Mouse (Mus musculus): ENCODE data around the gene Ung. TPM values are rescaled to one million over a fixed set of nuclear protein-coding genes. Genes with fewer than 3 reads are reported as not detected.

Gene Ung
- polyA plus RNA-seq, 1 experiment from 2014 or later = 37.3 TPM

DNA sequence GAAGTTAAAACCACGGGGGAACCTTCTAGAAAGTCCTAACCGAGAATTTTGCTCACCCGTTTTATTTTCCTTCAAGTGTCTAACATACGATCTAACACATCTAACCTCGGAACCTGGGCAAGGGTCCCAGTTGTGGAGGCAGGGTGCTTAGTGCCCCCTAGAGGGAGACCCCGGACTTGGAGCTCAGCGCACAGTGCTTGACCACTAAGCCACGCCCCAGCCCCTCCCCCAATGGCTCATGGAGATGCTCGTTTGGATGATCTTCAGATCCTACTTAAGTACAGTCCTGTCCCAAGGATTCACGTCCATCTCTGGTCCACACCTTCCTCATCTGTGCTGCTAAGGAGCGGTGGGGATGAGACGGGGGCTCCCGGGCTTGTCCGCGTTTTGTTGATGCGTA lies 44.5 kb downstream of the Ung start:
- no peaks in the 10 kb centered on the region for H3K27me3 ChIP-seq
- peak overlapping the region; percentile 89 for H3K4me2 ChIP-seq
- H3K9ac ChIP-seq = 0 out of 2 replicates have a peak overlapping the region, but pooled peaks have one; percentile 6
- H3K36me3 ChIP-seq = no peaks in the 10 kb centered on the region
- 15% methylated on average over 16 of the region's 16 CpGs for WGBS
- H3K27ac ChIP-seq = peak overlapping the region; percentile 87
- peak overlapping the region; percentile 14 for H3K4me3 ChIP-seq
- no peak for ATAC-seq (replicated peaks; ENCODE audit: insufficient number of reproducible peaks, insufficient read depth, low FRiP score, low read depth)
- H3K9me3 ChIP-seq (replicated peaks) = no peaks in the 10 kb centered on the region
- peaks cover 33% of the 10 kb centered on the region for H3K4me1 ChIP-seq (replicated peaks)

DNA sequence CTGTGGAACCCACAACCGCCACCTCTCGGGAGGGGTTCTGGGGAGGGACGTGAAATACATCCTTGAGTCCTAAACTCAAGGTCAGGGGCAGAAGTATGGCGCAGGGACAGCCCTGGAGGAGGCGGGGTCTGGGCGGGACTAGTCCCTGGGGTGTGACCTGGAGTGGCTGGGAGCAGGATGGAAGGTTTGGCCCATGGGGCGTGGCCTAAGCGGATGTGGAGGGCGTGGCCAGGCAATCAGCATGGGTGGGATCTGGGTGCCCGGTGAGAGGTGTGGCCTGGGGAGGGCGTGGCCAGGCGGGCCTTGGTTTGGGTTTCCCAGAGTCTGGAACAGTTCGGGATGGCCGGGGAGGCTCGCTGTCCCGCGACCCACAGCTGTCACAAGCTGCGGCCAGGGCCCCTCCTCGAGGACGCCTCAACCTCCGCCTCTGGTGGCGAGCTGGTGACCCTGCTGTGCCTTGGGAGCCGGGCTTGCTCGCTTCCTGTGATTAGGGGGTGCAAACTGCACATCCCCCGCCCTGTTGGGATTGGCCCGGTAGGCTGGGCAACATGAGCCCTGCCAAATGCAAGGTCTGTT lies 45.5 kb downstream of the Ung start:
- no peaks in the 10 kb centered on the region for H3K27me3 ChIP-seq
- peak overlapping the region; percentile 87 for H3K27ac ChIP-seq
- peak overlapping the region; percentile 66 for H3K9ac ChIP-seq
- WGBS = under 1% methylated on average over 26 of the region's 26 CpGs
- no peaks in the 10 kb centered on the region for H3K36me3 ChIP-seq
- peak overlapping the region; percentile 64 for H3K4me3 ChIP-seq
- peaks cover 35% of the 10 kb centered on the region for H3K4me1 ChIP-seq (replicated peaks)
- H3K4me2 ChIP-seq = peak overlapping the region; percentile 89
- peak; percentile 98 for ATAC-seq (replicated peaks; ENCODE audit: insufficient number of reproducible peaks, insufficient read depth, low FRiP score, low read depth)
- no peaks in the 10 kb centered on the region for H3K9me3 ChIP-seq (replicated peaks)

- Histone ChIP-seq H3K4me1 (replicated peaks) (peaks cover 35% of the 10 kb centered on the region), H3K4me2 (peak overlapping the region; percentile 89), H3K36me3 (no peaks in the 10 kb centered on the region), H3K9me3 (replicated peaks) (no peaks in the 10 kb centered on the region), H3K4me3 (peak overlapping the region; percentile 64), H3K27me3 (no peaks in the 10 kb centered on the region), H3K27ac (peak overlapping the region; percentile 87), H3K9ac (peak overlapping the region; percentile 66)
- no peak for ATAC-seq (replicated peaks; ENCODE audit: insufficient number of reproducible peaks, insufficient read depth, low FRiP score, low read depth)
- WGBS = 66% methylated on average over 8 of the region's 8 CpGs
These were observed 46.6 kb downstream of the Ung start for GRCm38 (mm10) chr5:114176548-114177400.

DNA sequence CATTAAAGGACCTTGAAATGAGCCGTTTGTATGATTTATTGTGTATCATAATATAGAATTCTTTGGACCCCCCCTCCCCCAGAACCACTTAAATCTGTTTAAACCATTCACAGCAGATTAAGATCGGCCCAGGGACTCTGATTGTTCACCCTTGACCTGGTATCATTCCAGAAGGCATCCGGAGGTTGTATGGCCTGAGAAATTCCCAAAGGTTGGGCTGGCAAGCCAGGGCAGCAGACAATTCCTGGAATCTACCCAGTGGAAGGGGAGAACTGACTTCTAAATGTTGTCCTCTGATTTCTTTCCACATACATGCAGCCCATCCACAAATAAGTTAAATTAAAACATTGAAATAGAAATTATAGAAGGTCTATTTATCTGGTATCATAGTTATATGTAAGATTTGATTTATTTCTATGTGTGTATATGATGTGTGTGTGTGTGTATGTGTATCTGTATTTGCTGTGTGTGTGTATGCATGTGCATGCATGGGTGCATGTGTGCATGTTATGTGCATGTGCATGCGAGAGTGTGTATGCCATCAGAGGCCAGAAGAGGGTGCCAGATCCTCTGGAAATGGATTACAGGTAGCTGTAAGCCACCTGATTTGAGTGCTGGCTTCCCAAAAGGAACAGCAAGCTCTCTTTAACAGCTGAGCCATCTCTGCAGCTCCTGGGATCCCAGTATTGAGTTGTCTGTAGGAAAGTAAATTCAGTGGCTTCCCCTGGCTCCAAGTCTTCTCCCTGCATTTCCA lies 48.0 kb downstream of the Ung start:
- whole genome bisulfite sequencing = 80% methylated on average over 4 of the region's 4 CpGs

GRCm38 (mm10) chr5:114179541-114179940 lies 49.4 kb downstream of the Ung start:
- no peak overlapping the region for H3K4me3 ChIP-seq
- no peak overlapping the region for H3K27ac ChIP-seq
- no peaks in the 10 kb centered on the region for H3K9me3 ChIP-seq (replicated peaks)

More for the DNA sequence above, 48.0 kb downstream of the Ung start:
- no peak for ATAC-seq (replicated peaks; ENCODE audit: insufficient number of reproducible peaks, insufficient read depth, low FRiP score, low read depth)
- Histone ChIP-seq H3K36me3 (no peaks in the 10 kb centered on the region), H3K4me3 (no peak overlapping the region), H3K27ac (no peak overlapping the region), H3K4me1 (replicated peaks) (peaks cover 33% of the 10 kb centered on the region), H3K9ac (no peak overlapping the region), H3K4me2 (no peak overlapping the region), H3K9me3 (replicated peaks) (no peaks in the 10 kb centered on the region), H3K27me3 (no peaks in the 10 kb centered on the region)

DNA sequence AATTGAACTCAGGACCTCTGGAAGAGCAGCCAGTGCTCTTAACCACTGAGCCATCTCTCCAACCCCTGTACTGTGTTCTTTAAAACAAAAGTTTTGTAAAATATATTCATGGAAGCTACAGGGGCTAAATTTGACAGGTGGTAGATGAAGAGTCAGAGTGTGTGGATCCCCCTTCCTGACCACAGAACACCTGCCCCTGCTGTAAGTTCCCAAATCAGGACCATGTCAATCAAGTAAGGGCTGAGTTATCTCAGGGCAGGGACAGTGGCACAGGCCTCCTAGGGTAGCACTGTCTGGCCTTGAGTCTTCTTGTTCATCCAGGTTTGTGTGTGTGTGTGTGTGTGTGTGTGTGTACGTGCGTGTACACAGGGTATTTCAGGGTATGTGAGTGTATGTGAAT lies 53.3 kb downstream of the Ung start:
- H3K4me2 ChIP-seq = no peak overlapping the region
- H3K27ac ChIP-seq = no peak overlapping the region
- H3K27me3 ChIP-seq = no peaks in the 10 kb centered on the region
- peaks cover 15% of the 10 kb centered on the region for H3K36me3 ChIP-seq
- WGBS = 92% methylated on average over 2 of the region's 2 CpGs
- no peak for ATAC-seq (replicated peaks; ENCODE audit: insufficient number of reproducible peaks, insufficient read depth, low FRiP score, low read depth)
- no peak overlapping the region for H3K9ac ChIP-seq
- no peak overlapping the region for H3K4me3 ChIP-seq
- peaks cover 17% of the 10 kb centered on the region for H3K4me1 ChIP-seq (replicated peaks)
- no peaks in the 10 kb centered on the region for H3K9me3 ChIP-seq (replicated peaks)

More at GRCm38 (mm10) chr5:114179541-114179940, 49.4 kb downstream of the Ung start:
- H3K4me1 ChIP-seq (replicated peaks) = peaks cover 23% of the 10 kb centered on the region
- no peak for ATAC-seq (replicated peaks; ENCODE audit: insufficient number of reproducible peaks, insufficient read depth, low FRiP score, low read depth)
- H3K4me2 ChIP-seq = no peak overlapping the region
- H3K9ac ChIP-seq = no peak overlapping the region
- 80% methylated on average over 11 of the region's 11 CpGs for WGBS
- peaks cover 2% of the 10 kb centered on the region; the same call in 1 of the 2 replicates for H3K36me3 ChIP-seq
- H3K27me3 ChIP-seq = no peaks in the 10 kb centered on the region

DNA sequence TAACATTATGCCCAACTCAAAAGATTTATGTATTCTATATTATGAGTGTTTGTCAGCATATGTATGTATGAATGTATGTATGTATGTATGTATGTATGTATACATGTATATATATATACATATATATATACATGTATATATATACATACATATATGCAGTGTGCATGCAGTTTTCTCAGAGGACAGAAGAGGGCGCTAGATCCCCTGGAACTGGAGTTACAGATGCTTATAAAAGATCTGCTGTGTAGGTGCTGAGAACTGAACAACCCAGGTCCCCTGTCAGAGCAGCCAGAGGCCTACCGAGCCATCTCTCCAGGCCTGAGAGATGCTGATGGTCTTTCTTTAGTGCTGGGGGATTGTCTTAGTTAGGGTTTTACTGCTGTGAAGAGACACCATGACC lies 56.9 kb downstream of the Ung start:
- Histone ChIP-seq H3K9ac (no peak overlapping the region), H3K4me1 (replicated peaks) (peaks cover 14% of the 10 kb centered on the region), H3K4me2 (no peak overlapping the region), H3K36me3 (peaks cover 35% of the 10 kb centered on the region), H3K4me3 (no peak overlapping the region), H3K27ac (no peak overlapping the region), H3K27me3 (no peaks in the 10 kb centered on the region), H3K9me3 (replicated peaks) (no peaks in the 10 kb centered on the region)
- no peak for ATAC-seq (replicated peaks; ENCODE audit: insufficient number of reproducible peaks, insufficient read depth, low FRiP score, low read depth)
- 74% methylated on average over 2 of the region's 2 CpGs for WGBS

Other genes with a start within 250 kb of the Ung start
- 72.7 and 95.4 TPM in 2 replicates for gene Coro1c, start 221.6 kb upstream of the Ung start, polyA plus RNA-seq (2015; fragmentation: Nextera tagmentation; extraction: Ambion mirVana)
- gene Ssh1, start 136.5 kb upstream of the Ung start, polyA plus RNA-seq (2015; fragmentation: Nextera tagmentation; extraction: Ambion mirVana) = 9.0 and 11.7 TPM in 2 replicates
- not detected in 2 replicates for gene Dao, start 126.7 kb upstream of the Ung start, polyA plus RNA-seq (2015; fragmentation: Nextera tagmentation; extraction: Ambion mirVana)
- gene Usp30, start 64.9 kb upstream of the Ung start, polyA plus RNA-seq (2015; fragmentation: Nextera tagmentation; extraction: Ambion mirVana) = 7.8 and 8.9 TPM in 2 replicates
- 0.53 TPM in 1 of 2 replicates, not detected in the other for gene Svop, start 38.8 kb upstream of the Ung start, polyA plus RNA-seq (2015; fragmentation: Nextera tagmentation; extraction: Ambion mirVana)
- 7.8 and 7.9 TPM in 2 replicates for gene Alkbh2, start 2.2 kb upstream of the Ung start, polyA plus RNA-seq (2015; fragmentation: Nextera tagmentation; extraction: Ambion mirVana)
- 11.3 and 12.2 TPM in 2 replicates for gene Acacb, start 16.1 kb downstream of the Ung start, polyA plus RNA-seq (2015; fragmentation: Nextera tagmentation; extraction: Ambion mirVana)
- 0.11 and 0.20 TPM in 2 replicates for gene Foxn4, start 143.4 kb downstream of the Ung start, polyA plus RNA-seq (2015; fragmentation: Nextera tagmentation; extraction: Ambion mirVana)
- gene Myo1h, start 158.8 kb downstream of the Ung start, polyA plus RNA-seq (2015; fragmentation: Nextera tagmentation; extraction: Ambion mirVana) = 2.0 and 2.6 TPM in 2 replicates

Measured in heart, embryonic 15.5 days (tissue).